Mouse (Mus musculus) spleen, adult 12 weeks (tissue): ENCODE measurements at regions not wholly inside any gene's neighbourhood (a gene's known extent, or its start where the extent isn't known, plus 50 kb on each side); places are given as distances from the start of the nearest gene placed in this dataset.

Source experiments
- DNase-seq: peaks from one replicate; pipeline ENCODE4 v3.0.0; 2022; ENCODE audit warnings: low spot score

DNA sequence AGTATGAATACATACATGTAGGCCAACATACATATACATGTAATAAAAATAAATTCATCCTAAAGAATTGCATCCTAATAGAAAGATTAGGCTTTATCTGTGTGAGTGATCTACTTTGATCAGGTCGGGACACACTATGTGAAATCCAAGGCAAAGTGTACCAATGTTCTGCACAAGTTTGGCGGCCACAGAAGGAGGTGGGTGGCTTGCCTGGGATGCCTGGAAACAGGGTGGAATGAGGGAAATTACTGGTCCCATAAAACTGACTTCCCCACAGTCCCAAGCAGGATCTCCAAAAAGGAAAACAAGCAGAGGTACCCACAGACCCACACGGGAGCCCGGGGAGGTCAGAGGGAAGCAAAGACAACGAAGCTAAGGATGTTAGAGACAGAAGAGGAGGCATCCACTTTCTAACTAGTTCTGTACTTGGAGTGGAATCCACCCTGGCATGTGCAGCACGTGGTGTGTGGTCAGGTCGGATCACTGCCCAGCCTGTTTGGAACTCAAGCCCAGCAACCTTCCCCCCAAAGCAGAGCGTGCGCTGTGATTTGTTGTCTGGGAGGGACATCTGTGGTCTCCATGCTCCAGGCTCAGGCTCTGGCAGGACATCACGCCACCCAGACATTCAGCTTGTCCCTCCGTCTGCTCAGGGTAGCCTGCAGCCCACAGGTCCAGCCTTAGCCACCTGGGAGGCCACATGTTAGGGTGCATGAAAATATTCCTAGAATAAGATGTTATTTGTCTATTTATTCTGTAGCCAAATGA is 615.3 kb upstream of the 3110018I06Rik start:
- no peak for DNase-seq

DNA sequence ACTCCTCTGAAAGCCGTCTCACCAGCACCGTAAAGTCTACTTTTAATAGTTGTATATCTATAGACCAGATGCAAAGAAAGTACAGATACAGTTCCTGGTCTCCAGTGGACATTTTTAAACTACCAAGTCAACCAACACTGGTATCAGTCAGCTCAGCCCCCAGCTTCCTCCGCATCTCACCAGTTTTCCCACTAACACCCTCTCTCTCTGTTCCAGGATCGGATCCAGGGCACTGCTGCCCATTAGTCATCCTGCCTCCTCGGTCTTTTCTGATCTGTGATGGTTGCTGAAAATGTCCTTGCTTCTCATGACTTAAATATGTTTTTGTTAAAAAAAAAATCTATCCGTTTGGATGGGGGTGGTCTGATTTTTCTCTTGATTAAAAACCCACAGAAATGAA is 598.1 kb upstream of the 3110018I06Rik start:
- no peak for DNase-seq

DNA sequence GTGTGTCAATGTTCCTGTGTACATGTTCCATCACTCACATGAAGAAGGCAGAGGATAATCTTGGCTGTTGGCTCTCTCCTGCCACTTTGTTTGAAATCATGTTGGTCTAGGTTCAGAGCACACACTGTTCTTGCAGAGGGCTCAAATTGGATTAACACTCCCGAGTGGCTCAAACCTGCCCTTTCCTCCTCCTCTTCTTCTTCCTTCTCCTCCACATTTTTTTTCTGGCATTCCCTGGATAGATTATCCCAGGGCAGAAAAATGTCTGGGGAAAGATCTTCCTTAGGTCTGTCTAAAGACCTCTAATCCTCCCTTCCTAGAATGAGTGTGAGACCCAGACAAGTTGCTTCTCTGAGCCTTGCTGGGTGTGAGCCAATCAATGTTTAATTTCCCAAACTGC is 594.4 kb upstream of the 3110018I06Rik start:
- no peak for DNase-seq

DNA sequence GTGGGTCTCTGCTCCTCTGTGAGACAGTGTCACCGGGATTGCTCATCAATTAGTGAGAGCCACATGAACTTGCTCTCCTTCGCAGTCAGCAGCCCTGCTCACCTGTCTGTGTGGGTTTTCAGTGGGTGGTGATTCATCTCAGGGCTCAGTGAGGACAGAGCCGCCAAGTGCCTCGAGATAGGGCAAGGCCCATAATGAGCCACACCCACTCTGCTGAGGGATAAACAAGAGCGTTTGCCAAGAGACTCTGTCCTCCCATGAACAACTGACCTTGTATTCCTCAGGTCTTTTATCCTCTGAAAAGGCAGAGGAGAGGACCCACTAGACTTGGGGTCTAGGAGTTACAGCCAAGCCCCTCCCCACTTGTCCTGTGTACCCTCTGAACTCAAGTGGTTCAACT is 584.2 kb upstream of the 3110018I06Rik start:
- no peak for DNase-seq

DNA sequence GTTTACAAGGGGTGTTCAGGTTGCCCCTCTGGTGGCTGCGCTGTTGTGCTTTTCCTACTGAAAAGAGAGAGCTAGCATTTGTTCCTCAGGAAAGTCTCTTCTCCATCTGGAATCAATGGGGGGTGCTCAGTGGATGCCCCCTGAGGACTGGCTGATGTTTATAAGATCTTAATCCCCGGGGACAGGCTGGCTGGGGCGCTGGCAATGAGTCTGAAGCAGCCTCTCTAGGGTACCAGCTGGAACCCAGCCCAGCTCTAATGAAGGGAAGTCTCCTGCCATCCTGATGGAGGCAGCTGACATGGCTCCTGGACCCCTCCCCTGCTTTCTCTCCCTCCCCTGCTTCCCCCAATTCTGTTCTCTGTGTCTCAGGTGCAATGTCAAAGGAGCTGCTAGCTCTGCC is 575.6 kb upstream of the 3110018I06Rik start:
- no peak for DNase-seq

DNA sequence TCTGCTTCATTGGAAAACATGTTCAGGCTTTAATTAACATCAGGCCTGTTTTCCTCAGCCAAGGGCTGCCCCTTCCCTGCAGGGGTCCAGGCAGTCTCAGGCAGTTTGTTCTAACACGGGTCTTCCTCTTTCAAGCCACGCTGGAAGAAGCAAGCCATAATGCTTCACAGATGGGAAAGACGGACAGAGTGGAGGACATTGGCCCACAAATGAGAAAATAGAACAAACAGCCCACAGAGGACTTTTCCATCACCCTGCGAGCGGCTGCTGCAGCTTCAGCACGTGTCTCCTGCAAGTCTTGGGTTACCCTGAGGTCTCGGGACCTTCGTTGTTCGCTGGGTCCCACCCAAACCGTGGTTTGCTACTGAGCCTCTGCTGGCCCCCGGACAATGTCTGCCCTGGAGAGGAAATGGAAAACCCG is 565.9 kb upstream of the 3110018I06Rik start:
- DNase-seq, result no peak

DNA sequence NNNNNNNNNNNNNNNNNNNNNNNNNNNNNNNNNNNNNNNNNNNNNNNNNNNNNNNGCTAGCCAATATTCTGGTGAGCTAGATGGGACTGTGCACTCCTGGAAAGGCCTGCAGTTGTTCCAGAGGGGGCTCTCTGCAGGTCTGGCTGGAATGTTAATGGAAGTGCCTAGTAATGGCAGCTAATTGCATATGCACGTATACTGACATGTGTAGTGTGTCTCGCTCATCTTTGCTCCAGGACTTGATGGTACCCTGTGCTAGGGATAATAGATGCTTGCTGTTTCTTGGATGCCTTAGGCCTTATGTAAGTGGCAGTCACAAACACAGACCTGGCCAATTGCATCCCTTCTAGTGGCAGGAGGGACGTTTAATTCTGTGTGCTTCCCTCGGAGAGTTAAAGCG is 560.0 kb upstream of the 3110018I06Rik start:
- no peak for DNase-seq

DNA sequence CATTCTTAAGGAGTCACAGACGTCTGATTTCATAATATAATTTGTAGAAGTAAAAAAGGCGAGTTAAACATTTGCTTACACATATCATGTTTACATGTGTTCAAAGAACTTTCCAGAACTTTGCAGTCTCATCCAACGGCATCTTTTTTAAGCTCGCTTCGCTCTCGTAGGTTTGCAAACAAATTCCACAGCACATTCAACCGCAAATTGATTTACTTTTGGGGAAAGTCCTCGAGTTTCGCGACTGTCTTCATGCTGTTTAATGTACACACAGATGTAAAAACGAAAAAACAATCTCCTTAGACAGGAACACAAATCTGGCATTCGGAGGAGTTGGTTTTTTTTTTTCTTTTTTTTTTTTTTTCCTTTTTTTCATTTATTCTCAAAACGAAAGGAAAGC is 559.3 kb upstream of the 3110018I06Rik start:
- DNase-seq, result no peak

DNA sequence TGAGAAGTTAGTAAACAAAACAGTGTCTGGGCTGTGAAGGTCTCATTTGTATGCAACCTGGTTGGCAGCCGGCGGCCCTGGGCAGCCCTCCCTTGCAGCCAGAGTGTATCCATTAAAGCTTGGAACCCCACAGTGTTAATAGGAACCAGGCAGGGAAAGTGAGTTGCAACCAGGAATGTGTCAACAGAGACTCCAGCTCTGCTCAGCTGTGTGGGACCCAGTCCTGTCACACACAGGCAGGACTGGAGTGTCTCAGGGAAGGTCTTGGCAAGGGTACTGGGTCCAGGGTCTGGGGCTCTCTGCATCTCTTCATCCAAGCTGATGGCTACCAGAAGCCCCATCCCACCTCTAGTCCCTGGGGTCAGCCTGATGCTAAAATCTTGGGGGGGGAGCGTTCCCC is 556.8 kb upstream of the 3110018I06Rik start:
- DNase-seq, result no peak

DNA sequence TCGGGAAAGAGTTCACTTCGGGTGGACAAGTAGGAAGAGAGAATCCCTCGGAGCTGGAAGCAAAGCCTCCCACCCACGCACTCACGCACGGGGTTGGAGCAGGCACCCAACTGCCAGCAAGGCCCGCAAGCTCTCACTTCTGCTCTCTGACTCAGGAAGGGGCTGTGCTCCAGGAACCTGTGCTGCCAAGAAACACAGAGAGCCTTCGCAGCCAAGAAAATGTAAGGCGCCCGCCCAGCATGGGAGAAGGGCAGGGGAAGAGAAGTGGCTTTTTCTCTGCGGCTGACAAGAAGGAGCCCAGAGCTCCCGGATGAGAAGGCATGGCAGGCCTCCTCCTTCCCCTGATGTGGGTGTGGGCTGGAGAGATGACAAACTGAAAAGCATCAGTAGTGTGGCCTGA is 549.1 kb upstream of the 3110018I06Rik start:
- DNase-seq, result no peak

DNA sequence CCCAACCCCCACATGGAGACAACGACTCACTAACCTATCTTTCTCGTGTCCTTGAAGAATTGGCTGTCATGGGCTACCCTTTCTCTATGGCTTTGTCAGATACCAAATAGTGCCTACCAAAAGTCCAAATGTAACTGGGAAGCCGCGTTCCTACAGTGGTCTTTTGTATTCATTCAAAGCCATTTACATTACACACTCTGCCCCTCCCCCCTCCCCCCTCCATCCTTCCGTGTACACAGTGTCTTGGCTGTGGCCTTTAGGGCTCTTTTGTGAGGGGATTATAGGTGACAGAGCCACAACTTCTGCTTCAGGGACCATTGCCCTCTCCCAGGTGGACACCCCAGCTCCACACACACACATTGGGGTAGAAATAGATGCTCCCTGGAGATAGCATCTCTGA is 544.6 kb upstream of the 3110018I06Rik start:
- no peak for DNase-seq

DNA sequence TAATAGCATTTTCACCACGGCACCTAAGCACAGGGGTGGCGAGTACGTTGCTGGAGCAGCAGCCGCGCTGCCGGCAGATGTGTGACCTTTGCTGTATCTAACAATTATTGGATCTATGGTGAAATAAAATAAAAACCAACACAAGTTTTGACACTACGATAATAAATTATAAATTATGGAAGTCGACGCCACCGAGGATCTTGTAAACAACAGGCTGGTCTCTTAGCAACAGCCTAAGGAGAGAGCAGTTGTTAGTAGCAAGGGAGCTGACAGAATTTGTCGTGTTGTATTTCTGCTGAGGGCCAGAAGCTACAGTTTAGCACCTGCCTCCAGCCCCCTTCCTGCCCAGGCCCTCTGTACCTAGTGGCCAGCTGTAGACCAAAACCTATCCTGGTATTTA is 535.8 kb upstream of the 3110018I06Rik start:
- no peak for DNase-seq

DNA sequence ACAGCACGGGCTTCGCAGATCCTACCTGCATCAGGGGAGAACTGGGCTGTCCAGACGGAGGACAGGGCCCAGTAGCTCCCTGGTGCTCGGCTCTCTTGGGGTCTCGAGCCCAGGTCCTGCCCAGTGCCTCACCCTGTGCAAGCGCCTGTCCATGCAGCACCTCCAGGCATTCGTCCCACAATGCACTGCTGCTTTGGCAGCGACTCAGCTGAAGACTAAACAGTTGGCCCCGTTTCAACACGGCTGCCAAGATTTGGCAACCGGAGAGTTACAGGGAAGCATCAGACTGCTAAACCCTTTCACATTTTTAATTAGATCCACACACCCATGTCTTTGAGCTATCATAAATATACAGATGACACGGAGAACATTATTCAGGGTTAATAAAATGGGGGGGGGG is 532.7 kb upstream of the 3110018I06Rik start:
- no peak for DNase-seq

DNA sequence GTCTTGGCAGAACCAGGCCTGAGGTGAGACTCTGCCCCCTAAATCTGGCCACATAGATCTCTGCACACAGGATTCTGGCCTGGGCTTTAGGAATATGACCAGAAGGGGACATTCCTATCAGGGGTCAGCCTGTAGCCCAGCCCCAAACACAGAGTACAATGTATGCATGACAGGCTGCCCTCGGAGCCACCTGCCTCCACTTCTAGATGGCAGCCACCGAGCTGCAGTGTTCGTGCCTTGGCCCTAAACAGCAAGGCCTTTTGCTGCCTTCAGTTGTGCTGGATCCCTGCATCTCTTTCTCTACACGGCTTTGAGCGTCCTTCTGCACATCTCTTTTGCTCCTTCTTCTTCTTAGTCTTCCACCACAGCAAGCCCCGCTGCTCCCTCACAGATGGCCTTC is 532.2 kb upstream of the 3110018I06Rik start:
- no peak for DNase-seq

DNA sequence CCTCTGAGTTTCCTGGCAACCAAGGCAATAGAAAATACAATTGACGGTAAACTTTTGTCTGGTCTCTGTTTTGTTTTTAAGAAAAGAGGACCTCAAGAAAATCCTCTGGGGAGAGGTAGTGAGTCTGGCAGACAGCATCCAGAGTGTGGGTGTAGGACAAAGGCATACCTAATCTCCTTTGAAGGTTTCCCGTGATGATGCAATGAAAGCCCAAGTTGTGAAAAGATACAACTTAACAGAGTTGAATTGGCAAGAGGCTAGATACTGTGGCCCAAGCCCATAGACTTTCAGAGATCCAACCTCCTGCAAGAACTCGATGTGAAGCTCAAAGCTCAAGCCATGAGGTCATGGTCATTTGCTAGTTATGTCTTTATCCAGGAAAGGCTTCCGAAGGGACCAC is 526.4 kb upstream of the 3110018I06Rik start:
- DNase-seq, result no peak

DNA sequence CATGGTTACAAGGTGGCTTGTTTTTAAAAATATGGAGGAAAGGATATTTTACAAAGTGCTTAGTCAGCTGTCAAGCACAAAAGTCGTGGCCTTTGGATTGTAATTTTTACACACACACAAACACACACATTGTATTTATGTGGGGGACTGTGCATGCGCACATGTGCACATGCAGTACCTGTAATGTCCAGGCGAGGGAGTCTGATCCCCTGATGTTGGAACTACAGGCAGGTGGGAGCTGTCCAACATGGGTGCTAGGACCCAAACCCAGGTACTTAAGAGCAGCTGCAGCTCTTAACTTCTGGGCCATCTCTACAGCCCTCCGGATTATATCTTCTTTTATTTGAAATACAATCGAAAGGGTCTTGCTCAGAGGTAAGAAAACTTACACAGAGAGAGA is 524.7 kb upstream of the 3110018I06Rik start:
- DNase-seq, result no peak

DNA sequence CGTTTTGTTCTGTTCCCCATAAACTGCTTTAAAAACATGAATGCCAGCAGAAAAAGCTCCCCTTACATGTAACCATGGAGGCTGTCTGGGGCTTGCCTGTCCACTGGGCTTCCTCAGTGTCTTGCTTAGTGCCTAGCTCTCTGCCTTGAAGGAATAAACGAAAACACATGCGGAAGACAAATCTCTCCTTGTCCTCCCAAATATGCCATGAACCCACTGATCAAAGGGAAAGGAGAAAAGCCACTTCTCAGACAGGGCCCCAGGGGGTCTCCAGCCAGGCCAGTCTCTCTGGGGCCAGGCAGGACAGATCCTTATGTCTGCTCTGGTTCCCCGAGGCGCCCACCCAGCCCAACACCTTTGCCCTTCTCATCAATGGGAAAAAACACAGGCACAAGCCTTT is 518.6 kb upstream of the 3110018I06Rik start:
- DNase-seq, result no peak

DNA sequence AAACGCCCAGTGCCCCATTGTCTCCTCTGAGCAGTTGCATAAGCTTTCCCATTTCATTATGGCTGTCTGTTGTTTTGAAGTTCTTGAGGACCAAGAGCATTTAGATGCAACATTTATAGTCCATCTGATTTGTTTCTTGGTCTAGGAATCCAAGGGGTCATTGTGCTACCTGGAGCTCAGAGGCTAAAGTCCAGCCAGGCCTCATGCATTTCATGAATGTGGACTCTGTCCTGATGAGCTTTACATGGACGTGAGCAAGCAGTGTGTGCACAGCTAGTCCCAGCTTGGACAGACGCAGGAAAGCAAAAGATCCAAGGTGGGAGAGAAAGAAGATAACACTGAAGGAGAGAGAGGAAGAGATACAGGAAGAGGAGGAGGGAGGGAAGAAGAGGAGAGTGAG is 496.0 kb upstream of the 3110018I06Rik start:
- DNase-seq, result no peak

DNA sequence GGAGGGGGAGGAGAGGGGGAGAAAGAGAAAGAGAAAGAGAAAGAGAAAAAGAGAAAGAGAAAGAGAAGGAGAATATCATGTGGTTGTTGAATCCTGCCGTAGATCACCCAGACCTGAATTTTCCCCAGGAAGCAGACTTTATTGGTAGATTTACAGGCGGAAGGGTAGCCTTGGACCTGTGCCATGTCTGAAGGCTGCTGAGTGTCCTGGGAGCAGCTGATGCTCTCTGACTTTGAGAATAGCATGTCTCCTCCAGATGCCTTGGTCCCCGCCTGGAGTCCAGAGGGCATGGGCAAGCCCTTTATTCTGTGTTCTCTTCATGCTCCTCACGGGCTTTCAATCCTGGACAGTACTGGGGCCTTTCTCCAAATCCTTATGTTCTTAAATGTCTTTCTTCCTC is 495.4 kb upstream of the 3110018I06Rik start:
- no peak for DNase-seq

DNA sequence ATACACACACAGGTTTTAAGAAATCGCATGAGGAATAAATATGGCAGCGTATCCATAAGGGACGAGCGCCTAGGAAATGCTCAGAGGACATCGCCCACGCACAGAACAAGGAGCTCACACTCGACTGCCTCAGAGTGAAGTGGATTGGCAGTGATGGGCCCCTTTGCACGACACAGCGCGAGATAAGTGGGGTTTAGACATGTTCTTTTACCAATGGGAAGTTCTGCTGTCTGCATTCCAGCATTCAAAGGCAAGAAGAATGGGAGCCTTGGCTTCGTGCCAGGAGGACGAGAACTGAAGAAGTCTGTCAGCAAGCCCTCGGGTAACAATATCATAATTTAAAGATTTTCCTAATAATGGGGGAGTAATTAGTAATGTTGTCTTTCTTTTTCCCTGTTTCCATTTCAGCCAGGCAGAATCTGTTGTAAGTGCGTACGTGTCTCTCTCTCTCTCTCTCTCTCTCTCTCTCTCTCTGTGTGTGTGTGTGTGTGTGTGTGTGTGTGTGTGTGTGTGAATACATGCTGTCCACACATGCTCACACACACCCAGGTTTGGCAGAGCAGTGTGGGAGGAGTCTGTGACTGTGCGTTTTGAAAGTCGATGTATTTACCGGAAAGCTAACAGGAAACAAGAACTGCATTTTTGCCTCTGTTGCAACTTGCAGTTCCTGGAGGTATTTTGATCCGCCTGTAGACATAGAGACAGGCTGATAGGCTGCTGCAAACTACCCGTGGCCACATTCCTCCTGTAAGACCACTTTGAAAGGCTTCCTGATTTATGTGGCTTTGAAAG is 477.2 kb upstream of the 3110018I06Rik start:
- no peak for DNase-seq

DNA sequence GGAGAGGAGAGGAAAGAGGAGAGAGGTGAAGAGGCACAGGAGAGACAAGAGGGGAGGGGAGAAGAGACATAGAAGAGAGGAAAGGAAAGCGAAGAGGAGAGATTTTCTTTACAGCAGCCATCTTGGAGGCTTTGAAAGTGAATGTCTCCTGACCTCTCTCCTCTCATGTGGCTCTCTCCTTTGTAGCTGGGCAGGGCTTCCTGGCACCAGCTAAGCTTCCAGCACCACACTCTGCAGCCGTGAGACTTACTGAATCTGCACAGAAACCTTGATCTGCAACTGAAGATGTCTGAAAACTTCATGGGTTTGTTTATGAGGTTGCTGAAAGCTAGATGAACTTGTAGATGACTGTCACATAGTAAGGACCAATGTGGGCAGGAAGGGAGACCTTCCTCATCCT is 471.6 kb upstream of the 3110018I06Rik start:
- DNase-seq, result no peak

DNA sequence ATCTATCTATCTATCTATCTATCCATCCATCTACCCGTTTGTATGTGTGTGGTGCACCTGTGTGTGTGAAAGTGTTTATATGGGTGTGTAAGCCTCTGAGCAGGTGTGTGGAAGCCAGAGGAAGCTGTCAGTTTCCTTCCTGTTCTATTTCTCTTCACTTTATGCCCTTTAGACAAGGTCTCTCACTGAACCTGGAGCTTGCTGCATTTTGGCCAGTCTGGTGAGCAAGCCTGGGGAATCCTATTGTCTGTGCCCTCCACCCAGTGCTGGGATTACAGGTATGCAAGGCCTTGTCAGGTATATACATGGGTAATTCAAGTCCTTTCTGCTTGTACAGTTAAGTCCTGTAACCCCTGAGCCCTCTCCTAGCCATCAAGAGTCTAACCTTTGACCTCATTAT is 466.6 kb upstream of the 3110018I06Rik start:
- no peak for DNase-seq

DNA sequence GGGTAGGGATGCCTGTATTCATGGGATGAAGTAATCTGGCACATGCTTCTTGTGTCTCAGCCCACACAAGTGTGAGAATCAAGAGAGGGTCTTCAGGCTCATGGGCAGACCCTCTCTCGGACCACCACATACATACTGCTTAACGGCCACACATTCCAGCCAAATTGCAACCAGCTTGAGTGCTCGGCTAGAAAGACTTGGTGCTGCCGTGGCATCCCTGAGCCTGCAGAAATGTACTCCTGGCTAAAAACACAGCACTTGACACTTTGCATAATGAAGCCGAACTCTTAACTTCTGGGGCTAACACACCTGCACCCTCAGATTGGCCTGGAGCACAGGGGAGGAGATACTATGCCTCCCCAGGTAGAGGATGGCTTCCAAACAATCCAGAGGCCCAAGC is 461.6 kb upstream of the 3110018I06Rik start:
- no peak for DNase-seq
